Mouse (Mus musculus) sigmoid colon, adult 10 weeks (tissue): ENCODE data around the gene Tomm40l. TPM values are rescaled to one million over a fixed set of nuclear protein-coding genes. Genes with fewer than 3 reads are reported as not detected.

Experiments
- polyA plus RNA-seq: library from polyadenylated mRNA; stranded (reverse); fragments of 350-450 nt; fragmentation: Illumina TruSeq; extraction: RNeasy Lipid Tissue Mini Kit (QIAGEN cat#74804); gene quantifications from one replicate; pipeline ENCODE4 v1.2.3, GENCODE M21; 2014; ENCODE audit warnings: low read depth, low replicate concordance

Tomm40l gene
- polyA plus RNA-seq = 6.9 TPM

GRCm38 (mm10) chr1:171222238-171223155, at the start of gene Tomm40l:
Gene Tomm40l, minus strand, starts transcription at chr1:171222514.

DNA sequence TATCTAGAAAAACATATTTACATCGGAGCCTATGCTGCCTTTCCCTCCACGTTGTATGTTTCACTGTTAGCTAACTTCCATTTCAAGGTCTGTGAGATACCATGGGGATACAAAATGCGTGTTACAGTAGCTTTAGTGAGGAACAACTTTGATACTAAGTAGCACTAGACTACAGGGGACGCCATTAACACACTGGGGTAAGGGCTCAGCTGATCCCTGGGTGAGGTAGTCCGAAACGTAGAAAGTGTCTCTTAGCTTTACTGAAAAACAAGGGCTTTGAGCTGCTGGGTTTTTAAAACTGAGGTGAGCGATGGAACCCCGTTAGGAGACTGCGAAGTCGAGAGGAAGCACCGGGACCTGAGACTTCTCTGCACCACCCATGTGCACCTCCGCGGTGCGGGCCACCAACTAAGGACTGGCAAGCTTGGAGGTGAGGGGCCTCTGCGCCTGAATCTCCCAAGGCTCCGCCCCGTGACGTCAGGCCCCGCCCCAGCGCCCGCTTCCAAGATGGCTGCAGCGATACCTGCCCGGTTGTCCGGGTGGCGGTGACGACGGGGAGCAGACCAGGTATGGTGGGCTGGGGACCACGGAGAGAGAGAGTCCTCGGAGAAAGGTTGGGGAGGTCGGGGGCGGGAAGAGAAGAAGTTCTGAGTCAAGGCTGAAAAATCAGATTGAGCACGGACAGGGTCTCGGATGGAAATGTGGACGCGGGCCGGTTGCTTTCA, 47.7 kb upstream of the Tomm40l start, which contains the start of gene B4galt3:
Gene B4galt3 (plus strand): TSS at position 481 of the 725 bp plus-strand sequence.

GRCm38 (mm10) chr1:171250680-171251593, 28.6 kb upstream of the Tomm40l start, which contains the start of gene Ndufs2:
Gene Ndufs2, minus strand, starts transcription at chr1:171251388.

DNA sequence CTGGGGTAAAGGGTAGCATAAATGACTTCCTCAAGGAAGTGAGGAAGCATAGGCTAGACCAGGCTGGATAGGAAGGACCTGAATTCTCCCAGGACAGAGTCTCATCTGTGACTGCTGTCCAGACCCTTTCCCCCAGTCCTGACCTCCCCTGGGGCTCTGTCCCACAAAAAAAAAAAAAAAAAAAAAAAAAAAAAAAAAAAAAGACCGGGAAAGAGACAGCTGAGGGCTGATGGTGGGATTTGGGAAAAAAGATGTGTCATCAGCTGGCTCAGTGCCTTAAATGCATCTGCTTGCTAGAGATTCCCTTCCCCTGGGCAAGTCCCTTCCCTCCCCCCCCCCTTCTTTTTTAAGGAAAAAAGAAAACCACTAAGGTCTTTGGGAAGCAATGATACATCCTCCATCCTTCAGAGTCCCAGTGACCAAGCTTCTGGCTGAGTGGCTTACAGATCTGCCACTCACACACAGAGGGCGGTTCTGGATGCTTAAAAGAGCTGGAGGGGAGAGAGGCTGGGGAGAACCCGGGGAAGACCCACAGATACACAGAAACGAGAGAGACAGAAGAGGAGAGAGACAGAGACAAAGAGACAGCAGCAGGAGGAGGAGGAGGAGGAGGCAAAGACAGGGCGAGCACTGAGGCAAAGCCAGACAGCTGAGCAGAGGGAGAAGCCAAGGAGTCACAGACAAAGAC, 27.7 kb upstream of the Tomm40l start, which contains the start of gene Adamts4:
Gene Adamts4 (plus strand): TSS at position 509 of the 688 bp plus-strand sequence.

DNA sequence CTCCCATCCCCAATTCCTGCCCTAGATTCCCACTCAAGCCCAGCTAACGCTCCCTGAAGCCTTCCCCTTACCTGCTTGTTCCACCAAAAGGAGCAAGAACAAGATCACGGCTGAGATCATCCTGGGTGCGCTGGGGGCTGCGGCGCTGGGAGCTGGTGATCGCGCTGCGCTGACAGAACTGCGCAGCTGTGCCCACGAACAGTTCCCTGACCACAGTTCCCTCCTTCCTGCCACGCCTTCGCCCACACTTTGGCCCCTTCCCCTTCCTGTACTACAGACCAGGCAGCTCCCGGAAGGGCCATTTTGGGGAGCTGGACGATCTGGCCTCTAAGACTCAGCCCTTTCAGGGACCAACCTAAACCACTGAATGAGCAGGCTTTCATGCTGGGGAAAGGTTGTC, 11.8 kb upstream of the Tomm40l start, which contains the start of gene Fcer1g:
Gene Fcer1g (minus strand): TSS at position 240 of the 400 bp plus-strand sequence.

GRCm38 (mm10) chr1:171224857-171225256, 2.5 kb upstream of the Tomm40l start, which contains the start of gene Apoa2:
Gene Apoa2, plus strand, starts transcription at chr1:171225054.

GRCm38 (mm10) chr1:171213801-171214496, 8.4 kb downstream of the Tomm40l start, which contains the start of gene Nr1i3:
Gene Nr1i3, plus strand, starts transcription at chr1:171213970.

DNA sequence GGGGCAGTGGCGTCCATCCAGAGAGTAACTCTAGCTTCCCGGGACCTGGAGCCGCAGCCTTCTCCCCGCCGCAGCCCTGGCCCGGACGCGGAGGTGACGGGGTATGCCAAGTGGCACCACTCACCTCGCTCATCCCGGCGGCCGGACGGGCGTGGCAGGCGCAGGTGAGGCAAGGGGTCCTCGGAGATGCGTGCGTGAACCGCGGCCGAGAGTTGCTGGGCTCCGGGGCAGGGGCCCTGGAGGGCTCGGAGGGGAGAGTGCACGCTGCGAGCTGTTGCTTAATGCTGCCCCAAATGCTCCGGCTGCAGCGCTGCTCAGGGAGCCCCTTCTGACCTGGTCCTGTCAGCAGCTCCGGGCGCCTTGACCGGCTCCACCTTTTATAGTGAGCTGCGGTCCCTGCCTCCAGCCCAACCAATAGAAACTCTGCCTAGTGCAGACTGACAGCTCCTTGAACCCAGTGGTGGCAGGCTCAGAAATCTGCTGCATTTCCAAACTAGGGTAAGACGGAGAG, 26.4 kb downstream of the Tomm40l start, which contains the start of gene Pcp4l1:
Gene Pcp4l1 (minus strand): TSS at position 382 of the 511 bp plus-strand sequence.

Other genes starting within 250 kb of the Tomm40l start
- gene Fcgr2b, start 246.0 kb downstream of the Tomm40l start, polyA plus RNA-seq = 42.3 TPM
- 2.5 TPM for gene Fcgr4, start 203.6 kb downstream of the Tomm40l start, polyA plus RNA-seq
- 10.6 TPM for gene Fcgr3, start 157.6 kb downstream of the Tomm40l start, polyA plus RNA-seq
- gene Cfap126, start 108.6 kb downstream of the Tomm40l start, polyA plus RNA-seq = 1.3 TPM
- gene Sdhc, start 71.9 kb downstream of the Tomm40l start, polyA plus RNA-seq = 44.4 TPM
- not detected for gene Mpz, start 71.8 kb downstream of the Tomm40l start, polyA plus RNA-seq
- gene Pcp4l1, start 26.2 kb downstream of the Tomm40l start, polyA plus RNA-seq = 36.1 TPM
- 1.4 TPM for gene Nr1i3, start 8.5 kb downstream of the Tomm40l start, polyA plus RNA-seq
- not detected for gene Apoa2, start 2.5 kb upstream of the Tomm40l start, polyA plus RNA-seq
- 23.4 TPM for gene Fcer1g, start 11.9 kb upstream of the Tomm40l start, polyA plus RNA-seq
- 2.6 TPM for gene Adamts4, start 27.9 kb upstream of the Tomm40l start, polyA plus RNA-seq
- 59.0 TPM for gene Ndufs2, start 28.9 kb upstream of the Tomm40l start, polyA plus RNA-seq
- gene B4galt3, start 47.8 kb upstream of the Tomm40l start, polyA plus RNA-seq = 10.8 TPM
- 10.9 TPM for gene Ppox, start 58.7 kb upstream of the Tomm40l start, polyA plus RNA-seq
- gene Usp21, start 65.5 kb upstream of the Tomm40l start, polyA plus RNA-seq = 15.5 TPM
- 84.2 TPM for gene Ufc1, start 72.5 kb upstream of the Tomm40l start, polyA plus RNA-seq
- 22.4 TPM for gene Dedd, start 106.6 kb upstream of the Tomm40l start, polyA plus RNA-seq
- 20.6 TPM for gene Nit1, start 123.1 kb upstream of the Tomm40l start, polyA plus RNA-seq
- 17.3 TPM for gene Pfdn2, start 123.2 kb upstream of the Tomm40l start, polyA plus RNA-seq
- gene Klhdc9, start 138.3 kb upstream of the Tomm40l start, polyA plus RNA-seq = not detected
- gene Nectin4, start 147.6 kb upstream of the Tomm40l start, polyA plus RNA-seq = 0.60 TPM
- gene Arhgap30, start 166.4 kb upstream of the Tomm40l start, polyA plus RNA-seq = 10.1 TPM
- gene Usf1, start 188.8 kb upstream of the Tomm40l start, polyA plus RNA-seq = 1.4 TPM
- 34.1 TPM for gene Tstd1, start 196.4 kb upstream of the Tomm40l start, polyA plus RNA-seq
- gene F11r, start 215.0 kb upstream of the Tomm40l start, polyA plus RNA-seq = 91.4 TPM